Mouse (Mus musculus): ENCODE measurements around the gene Il17rd. TPM values are rescaled to one million over a fixed set of nuclear protein-coding genes. Genes with fewer than 3 reads are reported as not detected.

Gene Il17rd
- polyA plus RNA-seq, 1 experiment from 2014 or later = 7.6 TPM

GRCm38 (mm10) chr14:27024664-27025063, 14.1 kb upstream of the Il17rd start:
- no peak overlapping the region for H3K9ac ChIP-seq
- no peak overlapping the region for H3K4me3 ChIP-seq
- no peak for ATAC-seq (ENCODE audit: low FRiP score)
- H3K9me3 ChIP-seq (replicated peaks) = no peaks in the 10 kb centered on the region
- H3K4me1 ChIP-seq = 0 out of 2 replicates have a peak, but pooled peaks cover 3% of the 10 kb centered on the region
- no peaks in the 10 kb centered on the region for H3K27me3 ChIP-seq
- WGBS = 87% methylated on average over 4 of the region's 4 CpGs
- H3K27ac ChIP-seq = no peak overlapping the region
- H3K36me3 ChIP-seq = no peaks in the 10 kb centered on the region
- no peak overlapping the region for H3K4me2 ChIP-seq (replicated peaks)

- Histone ChIP-seq H3K9me3 (replicated peaks) (no peaks in the 10 kb centered on the region), H3K36me3 (no peaks in the 10 kb centered on the region), H3K27ac (peak overlapping the region; percentile 18; the same call in 1 of the 2 replicates), H3K27me3 (no peaks in the 10 kb centered on the region), H3K9ac (no peak overlapping the region), H3K4me3 (no peak overlapping the region), H3K4me1 (0 out of 2 replicates have a peak, but pooled peaks cover 3% of the 10 kb centered on the region), H3K4me2 (replicated peaks) (peak overlapping the region; percentile 26; the same call in 1 of the 2 replicates)
- peak; percentile 32; the same call in 1 of the 2 replicates for ATAC-seq (ENCODE audit: low FRiP score)
- WGBS = 3% methylated on average over 15 of the region's 15 CpGs
These were observed 9.0 kb upstream of the Il17rd start for GRCm38 (mm10) chr14:27029771-27030173.

GRCm38 (mm10) chr14:27031142-27031541, 7.6 kb upstream of the Il17rd start:
- H3K27ac ChIP-seq = no peak overlapping the region
- H3K9ac ChIP-seq = no peak overlapping the region
- no peak for ATAC-seq (ENCODE audit: low FRiP score)
- H3K9me3 ChIP-seq (replicated peaks) = no peaks in the 10 kb centered on the region
- 19% methylated on average over 4 of the region's 4 CpGs for WGBS
- H3K36me3 ChIP-seq = no peaks in the 10 kb centered on the region
- no peak overlapping the region for H3K4me2 ChIP-seq (replicated peaks)
- no peaks in the 10 kb centered on the region for H3K27me3 ChIP-seq
- H3K4me3 ChIP-seq = no peak overlapping the region
- H3K4me1 ChIP-seq = 0 out of 2 replicates have a peak, but pooled peaks cover 3% of the 10 kb centered on the region

GRCm38 (mm10) chr14:27037513-27037912, 1.2 kb upstream of the Il17rd start:
- Histone ChIP-seq H3K36me3 (no peaks in the 10 kb centered on the region), H3K9me3 (replicated peaks) (no peaks in the 10 kb centered on the region), H3K4me1 (peaks cover 26% of the 10 kb centered on the region), H3K9ac (no peak overlapping the region), H3K4me2 (replicated peaks) (no peak overlapping the region), H3K27ac (no peak overlapping the region), H3K4me3 (no peak overlapping the region), H3K27me3 (peaks cover 23% of the 10 kb centered on the region)
- 78% methylated on average over 1 of the region's 1 CpGs for WGBS
- no peak for ATAC-seq (ENCODE audit: low FRiP score)

GRCm38 (mm10) chr14:27039281-27040248, 824 bp downstream of the Il17rd start:
- H3K9ac ChIP-seq = peak overlapping the region; percentile 81
- peaks cover 23% of the 10 kb centered on the region for H3K27me3 ChIP-seq
- H3K4me1 ChIP-seq = peaks cover 43% of the 10 kb centered on the region
- ATAC-seq (ENCODE audit: low FRiP score) = peak; percentile 66
- no peaks in the 10 kb centered on the region for H3K9me3 ChIP-seq (replicated peaks)
- peak overlapping the region; percentile 83 for H3K27ac ChIP-seq
- WGBS = 1% methylated on average over 52 of the region's 59 CpGs
- H3K4me2 ChIP-seq (replicated peaks) = peak overlapping the region; percentile 94
- no peaks in the 10 kb centered on the region for H3K36me3 ChIP-seq
- H3K4me3 ChIP-seq = peak overlapping the region; percentile 94

- peak overlapping the region; percentile 94 for H3K4me2 ChIP-seq (replicated peaks)
- 11% methylated on average over 12 of the region's 12 CpGs for WGBS
- peak overlapping the region; percentile 81 for H3K9ac ChIP-seq
- ATAC-seq (ENCODE audit: low FRiP score) = no peak
- peaks cover 23% of the 10 kb centered on the region for H3K27me3 ChIP-seq
- 0 out of 2 replicates have a peak overlapping the region, but pooled peaks have one; percentile 18 for H3K27ac ChIP-seq
- no peaks in the 10 kb centered on the region for H3K9me3 ChIP-seq (replicated peaks)
- peak overlapping the region; percentile 94 for H3K4me3 ChIP-seq
- H3K4me1 ChIP-seq = peaks cover 51% of the 10 kb centered on the region
- H3K36me3 ChIP-seq = no peaks in the 10 kb centered on the region
These were observed 1.7 kb downstream of the Il17rd start for GRCm38 (mm10) chr14:27040451-27040850.

- peaks cover 24% of the 10 kb centered on the region for H3K27me3 ChIP-seq
- no peak for ATAC-seq (ENCODE audit: low FRiP score)
- peak overlapping the region; percentile 25; the same call in 1 of the 2 replicates for H3K4me2 ChIP-seq (replicated peaks)
- no peak overlapping the region for H3K4me3 ChIP-seq
- no peak overlapping the region for H3K27ac ChIP-seq
- no peaks in the 10 kb centered on the region for H3K36me3 ChIP-seq
- no peak overlapping the region for H3K9ac ChIP-seq
- 58% methylated on average over 8 of the region's 8 CpGs for WGBS
- peaks cover 61% of the 10 kb centered on the region for H3K4me1 ChIP-seq
- H3K9me3 ChIP-seq (replicated peaks) = no peaks in the 10 kb centered on the region
These were observed 3.7 kb downstream of the Il17rd start for GRCm38 (mm10) chr14:27042280-27042983.

- Histone ChIP-seq H3K36me3 (no peaks in the 10 kb centered on the region), H3K4me2 (replicated peaks) (0 out of 2 replicates have a peak overlapping the region, but pooled peaks have one; percentile 9), H3K27ac (peak overlapping the region; percentile 62), H3K9ac (no peak overlapping the region), H3K9me3 (replicated peaks) (no peaks in the 10 kb centered on the region), H3K4me1 (peaks cover 71% of the 10 kb centered on the region), H3K4me3 (no peak overlapping the region), H3K27me3 (peaks cover 28% of the 10 kb centered on the region)
- no peak for ATAC-seq (ENCODE audit: low FRiP score)
- WGBS = 67% methylated on average over 5 of the region's 5 CpGs
These were observed 4.7 kb downstream of the Il17rd start for GRCm38 (mm10) chr14:27043416-27043815.

GRCm38 (mm10) chr14:27044221-27044966, 5.7 kb downstream of the Il17rd start:
- no peak overlapping the region for H3K4me3 ChIP-seq
- H3K27ac ChIP-seq = peak overlapping the region; percentile 62
- H3K27me3 ChIP-seq = peaks cover 26% of the 10 kb centered on the region
- H3K36me3 ChIP-seq = no peaks in the 10 kb centered on the region
- ATAC-seq (ENCODE audit: low FRiP score) = peak; percentile 26
- no peaks in the 10 kb centered on the region for H3K9me3 ChIP-seq (replicated peaks)
- H3K4me2 ChIP-seq (replicated peaks) = peak overlapping the region; percentile 9
- H3K9ac ChIP-seq = no peak overlapping the region
- 3% methylated on average over 11 of the region's 11 CpGs for WGBS
- peaks cover 77% of the 10 kb centered on the region for H3K4me1 ChIP-seq

- peak; percentile 71 for ATAC-seq (ENCODE audit: low FRiP score)
- H3K27me3 ChIP-seq = peaks cover 20% of the 10 kb centered on the region
- H3K27ac ChIP-seq = peak overlapping the region; percentile 62
- H3K36me3 ChIP-seq = no peaks in the 10 kb centered on the region
- H3K4me1 ChIP-seq = peaks cover 77% of the 10 kb centered on the region
- WGBS = 2% methylated on average over 2 of the region's 2 CpGs
- no peak overlapping the region for H3K4me3 ChIP-seq
- no peaks in the 10 kb centered on the region for H3K9me3 ChIP-seq (replicated peaks)
- H3K4me2 ChIP-seq (replicated peaks) = peak overlapping the region; percentile 9
- H3K9ac ChIP-seq = no peak overlapping the region
These were observed 6.2 kb downstream of the Il17rd start for GRCm38 (mm10) chr14:27044967-27045361.

GRCm38 (mm10) chr14:27048231-27048956, 9.7 kb downstream of the Il17rd start:
- Histone ChIP-seq H3K27ac (peak overlapping the region; percentile 52; the same call in 1 of the 2 replicates), H3K4me3 (no peak overlapping the region), H3K9me3 (replicated peaks) (no peaks in the 10 kb centered on the region), H3K27me3 (0 out of 2 replicates have a peak, but pooled peaks cover 5% of the 10 kb centered on the region), H3K36me3 (no peaks in the 10 kb centered on the region), H3K9ac (no peak overlapping the region), H3K4me1 (peaks cover 76% of the 10 kb centered on the region), H3K4me2 (replicated peaks) (no peak overlapping the region)
- ATAC-seq (ENCODE audit: low FRiP score) = no peak
- WGBS = 19% methylated on average over 8 of the region's 8 CpGs
